ENCODE assay signal across 10 mouse cellular contexts in genomic region chr16:13061113-13061512, GRCm38 (mm10). TPM values are rescaled to one million over a fixed set of nuclear protein-coding genes. Genes with fewer than 3 reads are reported as not detected.
DNase-seq lines count a peak whose midpoint lies in the region; ATAC-seq and TF ChIP-seq lines count a peak whose summit lies in the region.
"Had no signal": no experiment of that assay in that cellular context is flagged by ENCODE, and none has a peak within 500 bp of the region (broad histone marks: within the 10 kb centered on the region; RNA-seq: fewer than 3 reads in every experiment).

No protein-coding gene starts in this region.

- H3K9me3 ChIP-seq in kidney, embryonic 16.5 days (ENCODE audit: low read length), result no peaks in the 10 kb centered on the region
- H3K9me3 ChIP-seq in E14TG2a.4 (ENCODE audit: low read length), result peaks cover 8% of the 10 kb centered on the region
- no peaks in the 10 kb centered on the region for H3K9me3 ChIP-seq in liver, embryonic 13.5 days (replicated peaks)

- ATAC-seq in kidney, embryonic 16.5 days (ENCODE audit: low FRiP score, low TSS enrichment), result no peak; the same call in 1 of the 2 replicates
- ATAC-seq in liver, embryonic 13.5 days (ENCODE audit: low read depth), result no peak

- no peak for TF ChIP-seq POLR2A in bone marrow macrophage, adult 2 months (IDR thresholded peaks at IDR 0.05; ENCODE audit: borderline replicate concordance, low read depth, low read length)
- no peak for TF ChIP-seq POLR2A in cerebellum, adult 2 months (IDR thresholded peaks at IDR 0.05; ENCODE audit: borderline replicate concordance, insufficient read depth, low read length)

- peaks cover 4% of the 10 kb centered on the region; the same call in 1 of the 2 replicates for H3K4me1 ChIP-seq in kidney, embryonic 16.5 days (ENCODE audit: insufficient read depth, low read length)
- H3K4me1 ChIP-seq in E14TG2a.4 (replicated peaks; ENCODE audit: low read depth, low read length), result peaks cover 11% of the 10 kb centered on the region
- H3K4me1 ChIP-seq in bone marrow macrophage, adult 2 months (ENCODE audit: control insufficient read depth, insufficient read depth, low read length), result no peaks in the 10 kb centered on the region
- H3K4me1 ChIP-seq in liver, embryonic 13.5 days (replicated peaks), result no peaks in the 10 kb centered on the region
- H3K4me1 ChIP-seq in cerebellum, adult 2 months (ENCODE audit: control insufficient read depth, insufficient read depth, low read length), result no peaks in the 10 kb centered on the region

- H3K4me2 ChIP-seq in kidney, embryonic 16.5 days (replicated peaks; ENCODE audit: low read depth, low read length), result peak overlapping the region; percentile 47
- H3K4me2 ChIP-seq in liver, embryonic 13.5 days, result peak overlapping the region; percentile 43

- TF ChIP-seq CTCF in E14TG2a.4 (conservative IDR thresholded peaks at IDR 0.05; ENCODE audit: low read length), result no peak
- no peak for TF ChIP-seq CTCF in bone marrow macrophage, adult 2 months (IDR thresholded peaks at IDR 0.05; ENCODE audit: low read depth, low read length)
- TF ChIP-seq CTCF in cerebellum, adult 2 months (IDR thresholded peaks at IDR 0.05; ENCODE audit: borderline replicate concordance, insufficient read depth, low read depth, low read length), result no peak

- H3K9ac ChIP-seq in kidney, embryonic 16.5 days (replicated peaks; ENCODE audit: low read length), result 0 out of 2 replicates have a peak overlapping the region, but pooled peaks have one; percentile 31
- no peak overlapping the region for H3K9ac ChIP-seq in liver, embryonic 13.5 days

- DNase-seq in kidney, postnatal 36 days, result no peak
- DNase-seq in liver, embryonic 13.5 days, result no peak
- DNase-seq in cerebellum, postnatal 14 days, result no peak
- no peak for DNase-seq in cerebellum, adult 2 months
- no peak for DNase-seq in frontal cortex, adult 2 months (ENCODE audit: extremely low spot score in 1 of 2, low spot score in 1 of 2)
- DNase-seq: cerebellum, postnatal 36 days; gastrocnemius, postnatal 14 days had no signal

- H3K4me3 ChIP-seq in kidney, embryonic 16.5 days (ENCODE audit: low read length), result peak overlapping the region; percentile 16
- H3K4me3 ChIP-seq in E14TG2a.4 (replicated peaks; ENCODE audit: low read length), result peak overlapping the region; percentile 69
- H3K4me3 ChIP-seq in bone marrow macrophage, adult 2 months (ENCODE audit: insufficient read depth, low read length), result peak overlapping the region; percentile 5; the same call in 1 of the 2 replicates
- H3K4me3 ChIP-seq in liver, embryonic 13.5 days (replicated peaks), result no peak overlapping the region
- H3K4me3 ChIP-seq in cerebellum, adult 2 months (replicated peaks; ENCODE audit: insufficient read depth, low read depth, low read length), result no peak overlapping the region

- H3K36me3 ChIP-seq in kidney, embryonic 16.5 days (ENCODE audit: insufficient read depth, low read length), result no peaks in the 10 kb centered on the region
- no peaks in the 10 kb centered on the region for H3K36me3 ChIP-seq in E14TG2a.4 (ENCODE audit: insufficient read depth, low read length)
- no peaks in the 10 kb centered on the region for H3K36me3 ChIP-seq in liver, embryonic 13.5 days

- H3K27me3 ChIP-seq in kidney, embryonic 16.5 days (ENCODE audit: insufficient read depth, low read length), result no peaks in the 10 kb centered on the region
- peaks cover 4% of the 10 kb centered on the region; the same call in 1 of the 2 replicates for H3K27me3 ChIP-seq in E14TG2a.4 (ENCODE audit: insufficient read depth, low read length)
- H3K27me3 ChIP-seq in liver, embryonic 13.5 days, result no peaks in the 10 kb centered on the region
- no peaks in the 10 kb centered on the region for H3K27me3 ChIP-seq in cerebellum, adult 2 months (ENCODE audit: control insufficient read depth, insufficient read depth, low read length)

- 33% methylated on average over 10 of the region's 10 CpGs for WGBS in kidney, embryonic 16.5 days
- 16% methylated on average over 7 of the region's 10 CpGs for WGBS in liver, embryonic 13.5 days (ENCODE audit: insufficient replicate concordance)
- WGBS in cerebellum, adult 2 months, result 28% methylated on average over 10 of the region's 10 CpGs

- H3K27ac ChIP-seq in kidney, embryonic 16.5 days (ENCODE audit: low read length), result no peak overlapping the region
- no peak overlapping the region for H3K27ac ChIP-seq in bone marrow macrophage, adult 2 months (ENCODE audit: insufficient read depth, low read depth, low read length)
- no peak overlapping the region for H3K27ac ChIP-seq in liver, embryonic 13.5 days
- H3K27ac ChIP-seq in cerebellum, adult 2 months (ENCODE audit: insufficient read depth, low read length), result no peak overlapping the region

RNA-seq across cellular contexts. Expression of gene Ercc4, which starts 48.4 kb away (rescaled TPM):
- 14.4 and 16.7 TPM in 2 replicates for polyA plus RNA-seq in kidney, embryonic 16.5 days (2015; fragmentation: Nextera tagmentation; extraction: Ambion mirVana)
- 11.5 and 11.8 TPM in 2 replicates for polyA plus RNA-seq in bone marrow macrophage, adult 2 months (2012; ENCODE audit: insufficient read depth, insufficient read length, missing spikeins)
- polyA plus RNA-seq in liver, embryonic 13.5 days (2015; fragmentation: Nextera tagmentation; extraction: Ambion mirVana), result 5.3 and 5.5 TPM in 2 replicates
- 26.8 and 27.0 TPM in 2 replicates for polyA plus RNA-seq in cerebellum, adult 2 months (2012; rRNA removed)
- 18.5 and 19.8 TPM in 2 replicates for polyA plus RNA-seq in frontal cortex, adult 2 months (2012; rRNA removed)

Comparison
In these comparisons a context has a peak if more than half of its experiments do, and no peak if none do; other contexts are left out.
1. H3K4me3 ChIP-seq: peak in kidney, embryonic 16.5 days (single experiment), E14TG2a.4 (single experiment) and bone marrow macrophage, adult 2 months (single experiment); none in liver, embryonic 13.5 days (single experiment) and cerebellum, adult 2 months (single experiment).